Mouse (Mus musculus): ENCODE data around the gene Klf13. TPM values are rescaled to one million over a fixed set of nuclear protein-coding genes. Genes with fewer than 3 reads are reported as not detected.

Gene Klf13
- polyA plus RNA-seq, 1 experiment, result 88.4 TPM

DNA sequence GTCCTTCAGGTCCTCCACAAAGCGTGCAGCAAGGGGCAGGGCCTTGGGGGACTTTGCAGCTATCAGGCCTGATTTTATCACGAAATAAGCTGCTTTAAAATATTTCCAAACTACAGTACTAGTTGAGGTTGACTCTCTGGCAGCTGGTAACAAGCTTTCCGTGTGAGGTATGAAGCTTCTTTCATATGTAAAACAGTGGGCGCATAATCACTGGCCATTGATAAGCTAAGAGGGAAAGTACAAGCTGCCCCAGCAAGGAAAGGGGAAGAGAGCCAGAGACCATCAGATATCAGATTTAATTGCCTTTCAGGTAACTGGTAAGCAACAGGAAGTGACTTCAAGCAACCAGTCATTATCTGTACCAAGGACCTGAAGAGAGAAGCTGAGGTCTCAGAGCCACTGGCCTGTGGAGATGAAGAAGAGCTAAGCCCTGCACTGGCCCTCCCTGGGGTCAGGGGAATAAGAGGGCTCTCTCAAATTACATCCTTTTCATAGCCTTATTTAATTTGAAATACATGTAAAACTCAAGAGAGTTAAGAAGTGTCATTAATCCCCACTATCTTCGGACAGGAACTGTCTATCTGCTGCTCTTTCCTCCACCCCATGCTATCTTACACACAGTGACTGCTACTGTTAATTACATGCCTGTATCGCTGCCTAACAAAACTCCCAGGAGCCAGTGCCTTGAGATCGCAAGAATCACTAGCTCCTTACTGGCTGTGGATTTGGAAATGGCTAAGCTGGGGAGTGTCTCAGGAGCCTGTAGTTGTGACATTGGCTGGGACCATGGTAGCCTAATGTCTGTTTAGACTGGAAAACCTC, 13.6 kb upstream of the Klf13 start:
- 81% methylated on average over 7 of the region's 7 CpGs for WGBS
- Histone ChIP-seq H3K4me1 (ENCODE audit: control insufficient read depth, insufficient read depth, low read length) (no peaks in the 10 kb centered on the region), H3K4me3 (replicated peaks; ENCODE audit: extremely low read depth, low read depth, low read length) (no peak overlapping the region)
- TF ChIP-seq CTCF (IDR thresholded peaks at IDR 0.05; ENCODE audit: insufficient read depth, low read length) (no peak), POLR2A (IDR thresholded peaks at IDR 0.05; ENCODE audit: borderline replicate concordance, extremely low read depth, low read depth, low read length) (no peak)
- DNase-seq, result no peak

DNA sequence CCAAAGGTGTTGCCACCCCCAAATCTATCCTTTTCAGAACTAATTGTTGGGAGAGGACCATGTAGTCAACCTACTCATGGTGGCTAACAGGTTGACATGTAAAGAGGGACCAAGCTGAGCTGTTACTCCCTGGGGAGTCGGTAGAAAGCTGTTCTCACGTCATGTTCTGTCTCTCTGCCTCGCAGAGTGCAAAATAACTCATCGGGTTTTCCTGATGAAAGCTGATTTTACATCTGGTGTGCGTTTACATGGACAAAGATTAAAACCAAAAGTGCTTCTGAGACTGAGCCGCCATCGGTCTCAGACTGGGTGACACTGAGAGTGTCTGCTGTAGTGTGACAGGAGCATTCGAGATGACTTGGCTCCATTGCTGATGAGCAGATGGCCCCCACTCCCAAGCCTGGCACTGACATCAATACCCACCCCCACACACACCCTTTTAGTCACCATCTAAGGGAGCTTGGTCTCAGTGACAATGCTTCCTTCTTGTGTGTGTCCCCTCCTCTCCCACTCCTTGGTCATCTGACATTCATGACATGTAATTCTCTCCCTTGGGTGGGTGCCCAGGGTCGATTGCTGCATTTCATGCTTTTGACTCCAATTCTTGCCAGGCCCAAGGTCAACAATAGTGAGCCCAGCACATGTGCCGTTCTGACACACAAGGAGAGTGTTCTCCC, 12.4 kb upstream of the Klf13 start:
- TF ChIP-seq POLR2A (IDR thresholded peaks at IDR 0.05; ENCODE audit: borderline replicate concordance, extremely low read depth, low read depth, low read length), result no peak
- TF ChIP-seq CTCF (IDR thresholded peaks at IDR 0.05; ENCODE audit: insufficient read depth, low read length), result no peak
- 70% methylated on average over 10 of the region's 10 CpGs for WGBS

DNA sequence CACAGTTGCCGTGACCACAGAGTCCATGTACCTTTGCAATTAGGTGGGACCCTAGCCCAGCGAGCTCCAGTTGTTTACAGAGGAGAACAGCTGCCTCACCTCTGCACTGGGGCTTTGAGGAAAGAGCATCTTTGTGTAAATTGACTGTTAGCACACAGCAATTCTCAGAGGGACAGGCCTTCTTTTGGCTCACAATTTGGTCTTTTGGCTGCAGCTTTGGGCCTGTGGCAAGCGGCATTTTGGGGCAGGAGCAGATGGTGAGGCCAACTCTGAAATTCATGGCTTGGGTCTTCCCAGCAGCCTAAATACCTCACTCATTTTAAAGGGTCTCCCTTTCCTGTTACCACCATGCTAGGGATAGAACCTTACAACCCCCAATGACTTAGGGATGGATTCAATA, 10.5 kb upstream of the Klf13 start:
- H3K4me1 ChIP-seq (ENCODE audit: control insufficient read depth, insufficient read depth, low read length), result no peaks in the 10 kb centered on the region
- no peak overlapping the region for H3K4me3 ChIP-seq (replicated peaks; ENCODE audit: extremely low read depth, low read depth, low read length)
- DNase-seq, result no peak
- WGBS, result 78% methylated on average over 3 of the region's 3 CpGs
- TF ChIP-seq CTCF (IDR thresholded peaks at IDR 0.05; ENCODE audit: insufficient read depth, low read length) (no peak), POLR2A (IDR thresholded peaks at IDR 0.05; ENCODE audit: borderline replicate concordance, extremely low read depth, low read depth, low read length) (no peak)

More for the DNA sequence above, 12.4 kb upstream of the Klf13 start:
- no peaks in the 10 kb centered on the region for H3K4me1 ChIP-seq (ENCODE audit: control insufficient read depth, insufficient read depth, low read length)
- DNase-seq, result no peak
- H3K4me3 ChIP-seq (replicated peaks; ENCODE audit: extremely low read depth, low read depth, low read length), result no peak overlapping the region

DNA sequence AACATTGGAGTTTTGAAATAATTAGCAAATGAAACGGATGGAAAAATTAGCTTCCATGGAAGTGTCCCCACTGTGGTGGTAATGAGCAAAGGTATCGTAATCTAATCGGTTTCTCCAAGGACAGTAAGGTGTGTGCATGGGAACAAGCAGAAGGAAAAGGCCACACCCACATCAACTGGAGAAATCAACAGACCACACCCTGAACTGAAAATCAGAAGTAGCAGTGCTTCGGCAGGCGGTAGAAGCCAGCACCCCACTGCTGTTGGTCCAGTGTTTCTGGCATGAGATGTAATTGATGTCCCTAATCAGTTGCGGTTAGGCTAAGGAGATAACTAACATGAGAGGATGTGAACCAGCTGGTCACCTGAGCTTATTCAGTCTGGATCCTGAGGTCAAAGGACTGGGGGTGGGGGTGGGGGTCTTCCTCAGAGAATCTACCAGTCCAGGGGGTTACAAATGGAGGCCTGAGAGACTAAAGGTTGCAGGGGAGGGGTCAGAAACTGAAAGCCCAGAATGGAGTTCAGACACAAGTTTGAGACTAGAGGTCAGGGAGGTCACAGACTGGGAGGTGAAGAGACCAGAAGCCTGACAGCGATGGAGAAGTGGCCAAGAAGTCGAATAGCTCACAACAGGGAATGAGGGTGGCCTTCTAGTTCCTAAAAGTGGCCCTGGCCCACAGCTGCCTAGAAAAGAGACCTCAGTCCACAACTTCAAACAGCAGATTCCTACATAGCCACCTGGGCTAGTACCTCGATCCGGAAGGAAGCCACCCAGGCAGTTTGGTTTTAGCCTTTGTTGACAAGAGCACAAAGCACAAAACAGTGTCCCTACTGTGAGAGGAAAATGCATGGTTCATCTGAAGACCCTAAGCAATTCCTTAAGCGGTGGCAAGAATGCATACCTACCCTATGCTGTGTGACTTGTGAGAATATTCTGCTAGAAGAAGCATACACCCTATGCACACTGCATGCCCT, 9.1 kb upstream of the Klf13 start:
- TF ChIP-seq POLR2A (IDR thresholded peaks at IDR 0.05; ENCODE audit: borderline replicate concordance, extremely low read depth, low read depth, low read length) (no peak), CTCF (IDR thresholded peaks at IDR 0.05; ENCODE audit: insufficient read depth, low read length) (no peak)
- Histone ChIP-seq H3K4me3 (replicated peaks; ENCODE audit: extremely low read depth, low read depth, low read length) (no peak overlapping the region), H3K4me1 (ENCODE audit: control insufficient read depth, insufficient read depth, low read length) (no peaks in the 10 kb centered on the region)
- DNase-seq, result no peak
- WGBS, result 62% methylated on average over 11 of the region's 11 CpGs

DNA sequence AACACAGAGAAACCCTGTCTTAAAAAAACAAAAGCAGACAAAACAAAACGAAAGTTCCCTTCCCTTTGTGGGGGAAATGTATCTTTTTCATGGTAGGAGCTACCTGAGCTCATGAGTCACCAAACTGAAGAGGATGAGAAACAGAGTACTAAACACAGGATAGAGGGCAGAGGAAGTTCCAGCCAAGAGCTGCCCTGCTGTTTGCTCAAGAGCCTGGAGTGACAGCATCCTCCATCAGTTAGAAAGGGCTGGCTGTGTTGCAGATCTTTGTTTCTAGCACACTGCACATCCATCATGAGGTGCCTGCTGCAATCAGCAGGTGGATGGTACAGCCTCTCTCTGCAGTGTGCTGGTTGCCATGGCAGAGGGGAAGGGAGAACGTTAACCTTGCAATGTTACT, 5.2 kb upstream of the Klf13 start:
- TF ChIP-seq CTCF (IDR thresholded peaks at IDR 0.05; ENCODE audit: insufficient read depth, low read length), result no peak
- no peak for TF ChIP-seq POLR2A (IDR thresholded peaks at IDR 0.05; ENCODE audit: borderline replicate concordance, extremely low read depth, low read depth, low read length)
- Histone ChIP-seq H3K4me1 (ENCODE audit: control insufficient read depth, insufficient read depth, low read length) (peaks cover 2% of the 10 kb centered on the region; the same call in 1 of the 2 replicates), H3K4me3 (replicated peaks; ENCODE audit: extremely low read depth, low read depth, low read length) (no peak overlapping the region)
- DNase-seq, result no peak
- 50% methylated on average over 2 of the region's 2 CpGs for WGBS

DNA sequence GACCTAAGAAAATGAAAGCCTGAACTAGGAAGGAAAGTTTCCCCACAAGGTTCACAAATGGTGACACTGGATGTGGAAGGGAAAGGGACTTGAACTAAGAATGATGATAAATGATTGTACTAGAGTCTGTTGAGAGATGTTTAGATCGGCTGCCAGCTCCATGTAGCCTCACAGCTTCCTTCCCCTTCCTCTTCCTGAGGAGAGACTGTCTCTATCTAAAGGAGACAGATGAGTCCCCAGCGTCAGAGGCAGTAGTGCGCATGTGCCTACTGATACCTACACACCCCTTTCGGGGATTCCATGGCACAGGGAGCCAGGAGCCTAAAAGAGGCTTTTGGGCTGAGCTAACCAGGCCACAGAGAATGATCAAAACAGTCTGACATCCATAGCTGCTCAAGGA, 2.8 kb upstream of the Klf13 start:
- Histone ChIP-seq H3K4me3 (replicated peaks; ENCODE audit: extremely low read depth, low read depth, low read length) (no peak overlapping the region), H3K4me1 (ENCODE audit: control insufficient read depth, insufficient read depth, low read length) (peaks cover 2% of the 10 kb centered on the region; the same call in 1 of the 2 replicates)
- TF ChIP-seq CTCF (IDR thresholded peaks at IDR 0.05; ENCODE audit: insufficient read depth, low read length) (no peak), POLR2A (IDR thresholded peaks at IDR 0.05; ENCODE audit: borderline replicate concordance, extremely low read depth, low read depth, low read length) (no peak)
- 31% methylated on average over 4 of the region's 4 CpGs for WGBS
- DNase-seq, result no peak

DNA sequence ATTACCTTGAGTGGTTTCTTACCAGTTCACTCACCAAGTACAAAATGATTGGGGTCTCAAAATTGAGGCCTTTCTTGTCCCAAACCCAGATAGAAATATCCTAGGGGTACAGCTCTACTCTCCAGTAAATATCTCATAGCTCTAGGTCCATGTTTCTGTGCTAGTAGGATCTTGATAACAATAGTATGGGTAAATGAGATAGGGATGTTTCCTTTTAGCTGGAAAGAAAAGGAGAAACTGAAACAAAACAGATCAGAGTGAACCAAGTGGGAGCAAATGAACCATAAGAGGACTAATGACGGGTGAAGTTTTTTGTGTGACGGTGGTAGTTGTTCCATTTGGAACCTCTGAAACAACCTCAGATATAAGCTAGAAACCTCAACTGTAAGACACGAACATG, 2.3 kb upstream of the Klf13 start:
- WGBS, result 70% methylated on average over 3 of the region's 3 CpGs

DNA sequence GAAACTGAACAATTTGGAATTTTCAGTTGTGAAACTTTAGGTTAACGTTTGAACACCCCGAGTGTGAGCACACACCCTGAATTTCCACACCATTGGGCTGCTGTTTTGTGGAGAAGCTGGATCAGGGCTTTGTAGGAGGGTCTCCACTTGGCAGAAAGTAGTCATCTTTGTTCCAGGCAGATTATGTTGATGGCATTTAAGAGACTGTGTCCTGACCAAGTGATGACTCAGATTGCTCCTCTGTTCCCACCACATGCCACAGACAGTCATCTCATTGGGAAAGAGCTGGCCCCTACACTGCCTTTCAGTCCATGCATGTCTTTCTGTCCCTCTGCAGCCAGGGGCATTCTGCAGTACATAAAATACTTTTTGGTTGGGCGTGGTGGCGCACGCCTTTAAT, 1.6 kb upstream of the Klf13 start:
- DNase-seq, result no peak
- 84% methylated on average over 5 of the region's 5 CpGs for WGBS
- TF ChIP-seq CTCF (IDR thresholded peaks at IDR 0.05; ENCODE audit: insufficient read depth, low read length), result no peak
- no peak for TF ChIP-seq POLR2A (IDR thresholded peaks at IDR 0.05; ENCODE audit: borderline replicate concordance, extremely low read depth, low read depth, low read length)
- H3K4me1 ChIP-seq (ENCODE audit: control insufficient read depth, insufficient read depth, low read length), result peaks cover 2% of the 10 kb centered on the region; the same call in 1 of the 2 replicates
- H3K4me3 ChIP-seq (replicated peaks; ENCODE audit: extremely low read depth, low read depth, low read length), result no peak overlapping the region

More for the DNA sequence above, 2.3 kb upstream of the Klf13 start:
- Histone ChIP-seq H3K4me1 (ENCODE audit: control insufficient read depth, insufficient read depth, low read length) (peaks cover 2% of the 10 kb centered on the region; the same call in 1 of the 2 replicates), H3K4me3 (replicated peaks; ENCODE audit: extremely low read depth, low read depth, low read length) (no peak overlapping the region)
- DNase-seq, result no peak
- no peak for TF ChIP-seq CTCF (IDR thresholded peaks at IDR 0.05; ENCODE audit: insufficient read depth, low read length)
- no peak for TF ChIP-seq POLR2A (IDR thresholded peaks at IDR 0.05; ENCODE audit: borderline replicate concordance, extremely low read depth, low read depth, low read length)

DNA sequence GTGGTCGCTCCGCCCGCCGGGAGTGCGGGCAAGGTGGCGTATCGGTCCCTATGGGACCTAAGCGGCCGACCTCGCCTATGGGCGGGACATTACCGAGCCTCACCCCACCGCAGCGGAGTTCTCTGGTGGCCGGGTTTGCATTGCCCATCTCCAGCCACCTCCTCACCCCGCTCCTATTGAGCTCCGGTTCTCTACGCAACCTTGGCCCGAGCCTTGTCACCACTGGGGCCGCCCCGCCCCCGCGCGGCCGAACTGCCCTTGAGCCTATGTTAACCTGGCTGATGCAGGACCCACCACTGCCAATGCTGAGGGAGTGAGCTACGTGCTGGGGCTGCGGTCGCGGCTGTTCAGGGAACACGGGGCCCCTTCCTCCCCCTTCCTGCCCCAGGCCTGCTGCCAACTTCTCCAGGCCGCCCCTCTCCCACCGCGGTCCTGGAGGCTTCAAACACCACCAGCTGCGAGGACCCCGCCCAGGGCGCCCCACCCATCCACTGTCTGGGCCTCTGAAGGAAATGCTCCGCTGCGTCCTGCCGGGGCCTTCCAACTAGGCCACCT, 759 bp upstream of the Klf13 start:
- no peak for DNase-seq
- no peak for TF ChIP-seq CTCF (IDR thresholded peaks at IDR 0.05; ENCODE audit: insufficient read depth, low read length)
- TF ChIP-seq POLR2A (IDR thresholded peaks at IDR 0.05; ENCODE audit: borderline replicate concordance, extremely low read depth, low read depth, low read length), result peak; percentile 39; the same call in 1 of the 2 replicates
- H3K4me3 ChIP-seq (replicated peaks; ENCODE audit: extremely low read depth, low read depth, low read length), result peak overlapping the region; percentile 81
- peaks cover 9% of the 10 kb centered on the region for H3K4me1 ChIP-seq (ENCODE audit: control insufficient read depth, insufficient read depth, low read length)
- under 1% methylated on average over 38 of the region's 39 CpGs for WGBS

Data from lung, adult 2 months (tissue).